In the genomic region with DNA sequence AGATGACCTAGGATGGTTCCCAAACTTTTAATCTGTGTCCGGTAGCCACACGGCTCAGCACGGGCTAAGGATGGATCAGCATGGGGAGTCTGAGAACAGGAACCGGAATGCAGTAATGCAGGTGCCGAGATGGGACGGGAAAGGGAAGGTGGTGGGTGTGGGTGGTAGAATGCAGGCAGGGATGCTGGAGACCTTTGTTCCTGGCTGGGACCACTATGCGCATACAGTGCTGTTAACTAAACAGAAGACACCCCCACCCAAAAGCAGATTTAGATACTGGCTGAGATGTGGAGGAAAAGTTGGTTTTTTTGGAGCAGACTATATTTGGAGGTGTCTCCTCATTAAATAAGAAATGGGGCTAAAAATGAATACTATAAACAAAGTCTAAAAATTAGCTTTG, we compare ENCODE assay signal across 17 mouse cellular contexts.
"Had no signal": no experiment of that assay in that cellular context is flagged by ENCODE, and none has a peak within 500 bp of the region (broad histone marks: within the 10 kb centered on the region; RNA-seq: fewer than 3 reads in every experiment).

No protein-coding gene starts in this region.

- H3K4me1 ChIP-seq: neural tube, embryonic 15.5 days had no signal

- H3K4me3 ChIP-seq: midbrain, embryonic 10.5 days; midbrain, embryonic 13.5 days; myocyte; neural tube, embryonic 13.5 days; neural tube, embryonic 15.5 days had no signal

- H3K36me3 ChIP-seq: midbrain, embryonic 10.5 days; midbrain, embryonic 13.5 days; neural tube, embryonic 13.5 days; neural tube, embryonic 15.5 days had no signal

- H3K27ac ChIP-seq: midbrain, embryonic 10.5 days; midbrain, embryonic 13.5 days; neural tube, embryonic 13.5 days; neural tube, embryonic 15.5 days had no signal

- H3K9ac ChIP-seq: lung, embryonic 14.5 days; midbrain, embryonic 13.5 days; neural tube, embryonic 13.5 days; neural tube, embryonic 15.5 days had no signal

- DNase-seq: lung, adult 18-20 months; lung, embryonic 14.5 days; lung, postnatal 10 days; lung, postnatal 4 days; retina, postnatal 1 day; right cerebral cortex, adult 18-20 months; right cerebral cortex, postnatal 25 days; right cerebral cortex, postnatal 4 days; spleen, adult 18-20 months; thymus, adult 18-20 months; thymus, postnatal 14 days; thymus, postnatal 36 days had no signal

- H3K9me3 ChIP-seq: midbrain, embryonic 10.5 days; midbrain, embryonic 13.5 days; neural tube, embryonic 13.5 days; neural tube, embryonic 15.5 days had no signal

- H3K27me3 ChIP-seq: midbrain, embryonic 13.5 days; neural tube, embryonic 13.5 days; neural tube, embryonic 15.5 days had no signal
